Mouse (Mus musculus) macrophage (primary cell): ENCODE data around the gene Krcc1. TPM values are rescaled to one million over a fixed set of nuclear protein-coding genes. Genes with fewer than 3 reads are reported as not detected.

Experiments
- H3K27ac ChIP-seq: fragments of 350-480 bp; formaldehyde crosslinking; 2 replicates; pipeline ENCODE4 v1.9.0; 2021
- H3K36me3 ChIP-seq: fragments of 350-480 bp; formaldehyde crosslinking; 2 replicates; pipeline ENCODE4 v1.9.0; 2021; ENCODE audit errors: inconsistent target
- H3K4me3 ChIP-seq: fragments of 350-480 bp; formaldehyde crosslinking; 2 replicates; pipeline ENCODE4 v1.9.0; 2021; ENCODE audit errors: inconsistent target
- H3K79me2 ChIP-seq: fragments of 350-480 bp; formaldehyde crosslinking; 2 replicates; pipeline ENCODE4 v1.9.0; 2021; ENCODE audit errors: inconsistent target
- WGBS: methylation state at CpG from one replicate; pipeline ENCODE4 v1.1.7; 2026; ENCODE audit warnings: inconsistent platforms; ENCODE audit not compliant: missing documents; 5-methylcytosine and 5-hydroxymethylcytosine counted together
- polyA plus RNA-seq: library from polyadenylated mRNA; stranded (reverse); fragments of 250-400 nt; gene quantifications from 3 replicates; pipeline ENCODE4 v1.2.4, GENCODE M21; 2018; ENCODE audit warnings: inconsistent platforms

Krcc1 gene
- polyA plus RNA-seq, 1 experiment from 2014 or later = 223 TPM

DNA sequence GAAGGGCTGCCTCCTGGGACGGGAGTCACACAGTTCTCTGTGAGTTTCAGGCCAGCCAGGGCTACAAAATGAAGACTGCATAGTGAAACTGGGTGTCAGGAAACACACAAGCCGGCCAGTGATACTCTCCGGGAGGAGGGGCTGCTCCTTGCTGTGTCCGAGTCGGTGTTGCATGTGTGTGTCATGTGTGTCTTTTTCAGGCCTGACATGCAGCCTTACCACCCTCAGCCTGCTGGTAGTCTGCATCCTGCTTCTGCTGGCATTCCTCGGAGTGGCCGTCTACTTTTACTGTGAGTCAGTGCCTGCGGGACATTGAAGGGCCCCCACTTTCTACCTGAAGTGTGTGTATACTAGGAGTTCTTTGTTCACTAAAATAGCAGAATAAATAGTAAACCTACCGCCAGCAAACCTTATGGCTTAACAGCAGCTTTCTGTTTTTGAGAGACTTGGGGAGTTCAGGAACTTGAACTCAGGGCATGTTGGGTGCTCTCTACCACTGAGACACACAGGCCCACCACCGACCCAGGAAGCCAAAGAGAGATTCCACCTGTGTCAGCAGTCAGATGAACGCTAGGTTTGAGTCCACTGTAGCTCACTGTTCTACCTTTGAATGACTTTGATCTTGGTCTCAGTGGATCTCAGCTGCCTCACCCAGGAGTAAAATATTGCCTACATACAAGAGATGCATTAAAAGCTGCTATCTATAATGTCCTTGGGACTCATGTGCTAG, 60.9 kb downstream of the Krcc1 start:
- H3K4me3 ChIP-seq = no peak overlapping the region
- H3K36me3 ChIP-seq = no peaks in the 10 kb centered on the region
- H3K79me2 ChIP-seq = no peaks in the 10 kb centered on the region
- H3K27ac ChIP-seq = no peak overlapping the region
- 91% methylated on average over 11 of the region's 11 CpGs for WGBS

GRCm38 (mm10) chr6:71333031-71333430, 61.6 kb downstream of the Krcc1 start:
- no peak overlapping the region for H3K27ac ChIP-seq
- no peaks in the 10 kb centered on the region for H3K36me3 ChIP-seq
- H3K4me3 ChIP-seq = no peak overlapping the region
- H3K79me2 ChIP-seq = no peaks in the 10 kb centered on the region
- 88% methylated on average over 3 of the region's 3 CpGs for WGBS

GRCm38 (mm10) chr6:71333578-71334273, 62.2 kb downstream of the Krcc1 start:
- Histone ChIP-seq H3K27ac (no peak overlapping the region), H3K4me3 (no peak overlapping the region)
- WGBS = 95% methylated on average over 11 of the region's 11 CpGs

More at GRCm38 (mm10) chr6:71333578-71334273, 62.2 kb downstream of the Krcc1 start:
- Histone ChIP-seq H3K79me2 (no peaks in the 10 kb centered on the region), H3K36me3 (no peaks in the 10 kb centered on the region)

Other genes starting within 250 kb of the Krcc1 start
- 0.36 to 0.61 TPM (median 0.42 TPM) in 3 replicates for gene Thnsl2, start 127.2 kb upstream of the Krcc1 start, polyA plus RNA-seq
- not detected in 3 replicates for gene Fabp1, start 71.8 kb upstream of the Krcc1 start, polyA plus RNA-seq
- not detected in 3 replicates for gene Smyd1, start 50.6 kb downstream of the Krcc1 start, polyA plus RNA-seq
- gene Cd8b1, start 51.1 kb downstream of the Krcc1 start, polyA plus RNA-seq = 0.16 TPM in 1 of 3 replicates, not detected in the others
- 0.07 TPM in 1 of 3 replicates, not detected in the others for gene Cd8a, start 101.8 kb downstream of the Krcc1 start, polyA plus RNA-seq
- gene Rmnd5a, start 169.0 kb downstream of the Krcc1 start, polyA plus RNA-seq = 23.9 to 46.7 TPM (median 39.1 TPM) in 3 replicates
- 26.5 to 29.9 TPM (median 26.5 TPM) in 3 replicates for gene Rnf103, start 222.2 kb downstream of the Krcc1 start, polyA plus RNA-seq